In genomic region chr5:18082219-18082618, GRCm38 (mm10) we compare ENCODE assay signal across 24 mouse cellular contexts.
DNase-seq lines count a peak whose midpoint lies in the region; ATAC-seq and TF ChIP-seq lines count a peak whose summit lies in the region.
"Had no signal": no experiment of that assay in that cellular context is flagged by ENCODE, and none has a peak within 500 bp of the region (broad histone marks: within the 10 kb centered on the region; RNA-seq: fewer than 3 reads in every experiment).

No protein-coding gene starts in this region.

- no peak overlapping the region for H3K27ac ChIP-seq in lung, embryonic 14.5 days (ENCODE audit: low read depth)
- no peak overlapping the region for H3K27ac ChIP-seq in lung, postnatal 0 days (ENCODE audit: low read length)
- H3K27ac ChIP-seq in ES-Bruce4 (ENCODE audit: insufficient read depth, low read length) (peak overlapping the region; percentile 56), ES-E14 (ENCODE audit: insufficient read depth, low read depth, low read length, poor library complexity, severe bottlenecking) (peak overlapping the region; percentile 76)
- H3K27ac ChIP-seq in forebrain, embryonic 15.5 days (replicated peaks) = no peak overlapping the region
- no peak overlapping the region for H3K27ac ChIP-seq in hindbrain, embryonic 10.5 days
- H3K27ac ChIP-seq: embryonic facial prominence, embryonic 15.5 days; hindbrain, embryonic 13.5 days; intestine, embryonic 15.5 days had no signal

- in situ Hi-C loops in ES-E14 (cut with MboI; ENCODE audit: low sequenced_read_pairs in 2 of 2, unreplicated experiment in 2 of 2) = loop anchor here in 1 of 2 experiments (25.0 kb wide), 1 partner anchor 355 kb away; no protein-coding TSS in a partner anchor

- no peak for TF ChIP-seq POLR2A in ES-Bruce4 (IDR thresholded peaks at IDR 0.05; ENCODE audit: insufficient read depth, low read length)

- H3K4me2 ChIP-seq in lung, embryonic 14.5 days = no peak overlapping the region
- no peak overlapping the region for H3K4me2 ChIP-seq in lung, postnatal 0 days (replicated peaks; ENCODE audit: low read depth, low read length)
- no peak overlapping the region for H3K4me2 ChIP-seq in forebrain, embryonic 15.5 days (replicated peaks)
- H3K4me2 ChIP-seq: embryonic facial prominence, embryonic 15.5 days; heart, embryonic 11.5 days; hindbrain, embryonic 13.5 days; intestine, embryonic 15.5 days had no signal

- TF ChIP-seq EP300 in lung, postnatal 0 days (IDR thresholded peaks at IDR 0.05) = no peak
- TF ChIP-seq EP300 in ES-Bruce4 (IDR thresholded peaks at IDR 0.05; ENCODE audit: insufficient read depth, low read depth, low read length) = 0 out of 2 replicates have a peak, but pooled peaks have one; percentile 52

- TF ChIP-seq CTCF in lung, embryonic 14.5 days (IDR thresholded peaks at IDR 0.05; ENCODE audit: low read depth) = no peak
- no peak for TF ChIP-seq CTCF in lung, postnatal 0 days (IDR thresholded peaks at IDR 0.05)
- TF ChIP-seq CTCF in ES-Bruce4 (IDR thresholded peaks at IDR 0.05; ENCODE audit: low read depth, low read length) = no peak

- peak; percentile 35; the same call in 1 of the 2 replicates for ATAC-seq in lung, embryonic 14.5 days (ENCODE audit: insufficient read depth)
- no peak for ATAC-seq in lung, postnatal 0 days
- ATAC-seq in forebrain, embryonic 15.5 days (replicated peaks) = no peak
- ATAC-seq: CD4-positive, CD25-positive, alpha-beta regulatory T cell, adult 4 months; forebrain, embryonic 14.5 days; hindbrain, embryonic 16.5 days; intestine, embryonic 15.5 days had no signal

- no peak overlapping the region for H3K9ac ChIP-seq in lung, embryonic 14.5 days
- H3K9ac ChIP-seq in lung, postnatal 0 days (replicated peaks; ENCODE audit: low read depth) = no peak overlapping the region
- H3K9ac ChIP-seq in ES-Bruce4 (ENCODE audit: low read depth, poor library complexity, severe bottlenecking) (no peak overlapping the region), ES-E14 (ENCODE audit: insufficient read depth, low read depth, low read length, poor library complexity, severe bottlenecking) (no peak overlapping the region)
- no peak overlapping the region for H3K9ac ChIP-seq in forebrain, embryonic 15.5 days (replicated peaks)
- H3K9ac ChIP-seq: embryonic facial prominence, embryonic 15.5 days; hindbrain, embryonic 13.5 days; intestine, embryonic 15.5 days had no signal

- peak; percentile 32 for DNase-seq in lung, embryonic 14.5 days
- DNase-seq in lung, postnatal 0 days (ENCODE audit: low spot score) = no peak
- DNase-seq in ES-E14 (ENCODE audit: low read depth, low spot score) = peak; percentile 77
- DNase-seq in forelimb bud, embryonic 11.5 days (ENCODE audit: low read depth, low spot score) = peak; percentile 2
- no peak for DNase-seq in hindbrain, embryonic 10.5 days (ENCODE audit: low spot score)
- DNase-seq: adrenal gland, adult 2 months; adrenal gland, postnatal 14 days; cerebellum, adult 11 months; cerebellum, adult 2 months; cerebellum, postnatal 10 days; cerebellum, postnatal 36 days; embryo, embryonic 11 days; gastrocnemius, postnatal 10 days; gastrocnemius, postnatal 36 days; kidney, adult 11 months had no signal

- no peak overlapping the region for H3K4me3 ChIP-seq in lung, embryonic 14.5 days (ENCODE audit: low read depth, low read length)
- no peak overlapping the region for H3K4me3 ChIP-seq in lung, postnatal 0 days (ENCODE audit: low read depth, low read length)
- H3K4me3 ChIP-seq in ES-Bruce4 (ENCODE audit: low read depth, low read length) (no peak overlapping the region), ES-E14 (ENCODE audit: insufficient read depth in 1 of 2, low read depth in 1 of 2, low read length in 2 of 2, poor library complexity in 1 of 2, severe bottlenecking in 1 of 2) (no peak overlapping the region)
- no peak overlapping the region for H3K4me3 ChIP-seq in forebrain, embryonic 15.5 days
- H3K4me3 ChIP-seq in hindbrain, embryonic 10.5 days = no peak overlapping the region
- H3K4me3 ChIP-seq: embryonic facial prominence, embryonic 15.5 days; hindbrain, embryonic 13.5 days; intestine, embryonic 15.5 days had no signal

- WGBS in lung, embryonic 14.5 days = 52% methylated on average over 9 of the region's 9 CpGs
- WGBS in lung, postnatal 0 days = 59% methylated on average over 9 of the region's 9 CpGs
- 88% methylated on average over 9 of the region's 9 CpGs for WGBS in forebrain, embryonic 15.5 days
- 75% methylated on average over 9 of the region's 9 CpGs for WGBS in hindbrain, embryonic 10.5 days

- no peaks in the 10 kb centered on the region for H3K4me1 ChIP-seq in lung, embryonic 14.5 days (ENCODE audit: insufficient read depth)
- no peaks in the 10 kb centered on the region for H3K4me1 ChIP-seq in lung, postnatal 0 days (ENCODE audit: insufficient read depth, low read depth, low read length)
- H3K4me1 ChIP-seq in ES-Bruce4 (ENCODE audit: control insufficient read depth, insufficient read depth, low read length) (peaks cover 4% of the 10 kb centered on the region), ES-E14 (ENCODE audit: control insufficient read depth in 2 of 2, insufficient read depth in 2 of 2, low read length in 2 of 2, poor library complexity in 1 of 2) (peaks cover 2 to 4% of the 10 kb centered on the region in 2 experiments; a peak in 2 of 4 replicates)
- no peaks in the 10 kb centered on the region for H3K4me1 ChIP-seq in forebrain, embryonic 15.5 days
- no peaks in the 10 kb centered on the region for H3K4me1 ChIP-seq in hindbrain, embryonic 10.5 days (replicated peaks)
- H3K4me1 ChIP-seq: embryonic facial prominence, embryonic 15.5 days; hindbrain, embryonic 13.5 days; intestine, embryonic 15.5 days had no signal

- H3K36me3 ChIP-seq in lung, embryonic 14.5 days (ENCODE audit: insufficient read depth) = no peaks in the 10 kb centered on the region
- no peaks in the 10 kb centered on the region for H3K36me3 ChIP-seq in lung, postnatal 0 days (ENCODE audit: insufficient read depth, low read length)
- H3K36me3 ChIP-seq in ES-Bruce4 (ENCODE audit: control insufficient read depth, insufficient read depth, low read length, poor library complexity, severe bottlenecking) (no peaks in the 10 kb centered on the region), ES-E14 (ENCODE audit: control insufficient read depth, insufficient read depth, low read length, poor library complexity, severe bottlenecking) (no peaks in the 10 kb centered on the region)
- H3K36me3 ChIP-seq in forebrain, embryonic 15.5 days = no peaks in the 10 kb centered on the region
- no peaks in the 10 kb centered on the region for H3K36me3 ChIP-seq in hindbrain, embryonic 10.5 days
- H3K36me3 ChIP-seq: embryonic facial prominence, embryonic 15.5 days; hindbrain, embryonic 13.5 days; intestine, embryonic 15.5 days had no signal

- no peaks in the 10 kb centered on the region for H3K27me3 ChIP-seq in lung, embryonic 14.5 days (ENCODE audit: insufficient read depth, low read length)
- H3K27me3 ChIP-seq in lung, postnatal 0 days (replicated peaks; ENCODE audit: insufficient read depth, low read length) = no peaks in the 10 kb centered on the region
- no peaks in the 10 kb centered on the region for H3K27me3 ChIP-seq in ES-Bruce4 (ENCODE audit: control insufficient read depth, insufficient read depth, low read length, poor library complexity, severe bottlenecking)
- H3K27me3 ChIP-seq in forebrain, embryonic 15.5 days = no peaks in the 10 kb centered on the region
- no peaks in the 10 kb centered on the region for H3K27me3 ChIP-seq in hindbrain, embryonic 10.5 days (ENCODE audit: insufficient read depth, poor library complexity, severe bottlenecking)
- H3K27me3 ChIP-seq: embryonic facial prominence, embryonic 15.5 days; hindbrain, embryonic 13.5 days; intestine, embryonic 15.5 days had no signal

- H3K9me3 ChIP-seq in lung, embryonic 14.5 days (ENCODE audit: low read depth, low read length) = no peaks in the 10 kb centered on the region
- H3K9me3 ChIP-seq in lung, postnatal 0 days (ENCODE audit: low read length) = no peaks in the 10 kb centered on the region
- H3K9me3 ChIP-seq in ES-Bruce4 (replicated peaks; ENCODE audit: control insufficient read depth, insufficient read depth, low read length, poor library complexity, severe bottlenecking) = peaks cover 32% of the 10 kb centered on the region
- H3K9me3 ChIP-seq in ES-E14 (ENCODE audit: control insufficient read depth, insufficient read depth, low read depth, low read length) = no peaks in the 10 kb centered on the region
- no peaks in the 10 kb centered on the region for H3K9me3 ChIP-seq in forebrain, embryonic 15.5 days
- H3K9me3 ChIP-seq in hindbrain, embryonic 10.5 days = no peaks in the 10 kb centered on the region
- H3K9me3 ChIP-seq: embryonic facial prominence, embryonic 15.5 days; hindbrain, embryonic 13.5 days; intestine, embryonic 15.5 days had no signal

TF ChIP-seq in ES-E14, 5 proteins besides CTCF, POLR2A, EP300 and RAD21:
- TF ChIP-seq CHD2 (IDR thresholded peaks at IDR 0.05; ENCODE audit: low read depth, low read length) = no peak
- TF ChIP-seq MAFK (IDR thresholded peaks at IDR 0.05; ENCODE audit: insufficient read depth, low read depth, low read length) = no peak
- TF ChIP-seq HCFC1 (IDR thresholded peaks at IDR 0.05; ENCODE audit: borderline replicate concordance, insufficient read depth, low read length) = no peak
- TF ChIP-seq ZC3H11A (IDR thresholded peaks at IDR 0.05; ENCODE audit: borderline replicate concordance, low read depth, low read length) = no peak
- no peak for TF ChIP-seq ZNF384 (IDR thresholded peaks at IDR 0.05; ENCODE audit: low read depth, low read length)

Comparison
In these comparisons a context has a peak if more than half of its experiments do, and no peak if none do; other contexts are left out.
1. DNase-seq: peak in lung, embryonic 14.5 days (single experiment), ES-E14 (single experiment) and forelimb bud, embryonic 11.5 days (single experiment); none in lung, postnatal 0 days (single experiment) and hindbrain, embryonic 10.5 days (single experiment).
2. H3K27ac ChIP-seq: peak in ES-Bruce4 (single experiment) and ES-E14 (single experiment); none in lung, embryonic 14.5 days (single experiment), lung, postnatal 0 days (single experiment), forebrain, embryonic 15.5 days (single experiment) and hindbrain, embryonic 10.5 days (single experiment).